Mouse (Mus musculus): ENCODE measurements at regions not wholly inside any gene's neighbourhood (a gene's known extent, or its start where the extent isn't known, plus 50 kb on each side); places are given as distances from the start of the nearest gene placed in this dataset.
A peak's percentile ranks its signal among the peaks of the same experiment; 100 is the strongest.

- no peaks in the 10 kb centered on the region for H3K9me3 ChIP-seq (replicated peaks; ENCODE audit: control insufficient read depth, insufficient read depth, low read length, poor library complexity, severe bottlenecking)
- peaks cover 2% of the 10 kb centered on the region for H3K4me1 ChIP-seq (ENCODE audit: control insufficient read depth, insufficient read depth, low read length)
- H3K36me3 ChIP-seq (ENCODE audit: control insufficient read depth, insufficient read depth, low read length, poor library complexity, severe bottlenecking), result no peaks in the 10 kb centered on the region
- H3K4me3 ChIP-seq (ENCODE audit: low read depth, low read length), result peak overlapping the region; percentile 43
- peak overlapping the region; percentile 33 for H3K9ac ChIP-seq (ENCODE audit: low read depth, poor library complexity, severe bottlenecking)
- TF ChIP-seq CTCF (IDR thresholded peaks at IDR 0.05; ENCODE audit: low read depth, low read length) (no peak), EP300 (IDR thresholded peaks at IDR 0.05; ENCODE audit: insufficient read depth, low read depth, low read length) (no peak), POLR2A (IDR thresholded peaks at IDR 0.05; ENCODE audit: insufficient read depth, low read length) (no peak)
- H3K27ac ChIP-seq (ENCODE audit: insufficient read depth, low read length), result no peak overlapping the region
- 0 out of 2 replicates have a peak, but pooled peaks cover 1% of the 10 kb centered on the region for H3K27me3 ChIP-seq (ENCODE audit: control insufficient read depth, insufficient read depth, low read length, poor library complexity, severe bottlenecking)
Observed at GRCm38 (mm10) chrX:11807253-11807882, 352.8 kb downstream of the Bcor start.

GRCm38 (mm10) chrX:11807883-11808262 is 352.3 kb downstream of the Bcor start:
- no peaks in the 10 kb centered on the region for H3K4me1 ChIP-seq (ENCODE audit: control insufficient read depth, insufficient read depth, low read length)
- no peaks in the 10 kb centered on the region for H3K36me3 ChIP-seq (ENCODE audit: control insufficient read depth, insufficient read depth, low read length, poor library complexity, severe bottlenecking)
- 0 out of 2 replicates have a peak, but pooled peaks cover 1% of the 10 kb centered on the region for H3K27me3 ChIP-seq (ENCODE audit: control insufficient read depth, insufficient read depth, low read length, poor library complexity, severe bottlenecking)
- no peak overlapping the region for H3K27ac ChIP-seq (ENCODE audit: insufficient read depth, low read length)
- peak overlapping the region; percentile 24 for H3K4me3 ChIP-seq (ENCODE audit: low read depth, low read length)
- no peaks in the 10 kb centered on the region for H3K9me3 ChIP-seq (replicated peaks; ENCODE audit: control insufficient read depth, insufficient read depth, low read length, poor library complexity, severe bottlenecking)
- H3K9ac ChIP-seq (ENCODE audit: low read depth, poor library complexity, severe bottlenecking), result peak overlapping the region; percentile 33
- TF ChIP-seq EP300 (IDR thresholded peaks at IDR 0.05; ENCODE audit: insufficient read depth, low read depth, low read length) (no peak), CTCF (IDR thresholded peaks at IDR 0.05; ENCODE audit: low read depth, low read length) (no peak), POLR2A (IDR thresholded peaks at IDR 0.05; ENCODE audit: insufficient read depth, low read length) (no peak)

GRCm38 (mm10) chrX:11808911-11809310 is 351.2 kb downstream of the Bcor start:
- Histone ChIP-seq H3K9me3 (replicated peaks; ENCODE audit: control insufficient read depth, insufficient read depth, low read length, poor library complexity, severe bottlenecking) (no peaks in the 10 kb centered on the region), H3K9ac (ENCODE audit: low read depth, poor library complexity, severe bottlenecking) (no peak overlapping the region), H3K36me3 (ENCODE audit: control insufficient read depth, insufficient read depth, low read length, poor library complexity, severe bottlenecking) (no peaks in the 10 kb centered on the region), H3K4me1 (ENCODE audit: control insufficient read depth, insufficient read depth, low read length) (no peaks in the 10 kb centered on the region), H3K27me3 (ENCODE audit: control insufficient read depth, insufficient read depth, low read length, poor library complexity, severe bottlenecking) (0 out of 2 replicates have a peak, but pooled peaks cover 1% of the 10 kb centered on the region), H3K4me3 (ENCODE audit: low read depth, low read length) (no peak overlapping the region), H3K27ac (ENCODE audit: insufficient read depth, low read length) (no peak overlapping the region)
- TF ChIP-seq EP300 (IDR thresholded peaks at IDR 0.05; ENCODE audit: insufficient read depth, low read depth, low read length) (no peak), CTCF (IDR thresholded peaks at IDR 0.05; ENCODE audit: low read depth, low read length) (no peak), POLR2A (IDR thresholded peaks at IDR 0.05; ENCODE audit: insufficient read depth, low read length) (no peak)

GRCm38 (mm10) chrX:11814861-11815260 is 345.3 kb downstream of the Bcor start:
- H3K27me3 ChIP-seq (ENCODE audit: control insufficient read depth, insufficient read depth, low read length, poor library complexity, severe bottlenecking), result no peaks in the 10 kb centered on the region
- no peak overlapping the region for H3K4me3 ChIP-seq (ENCODE audit: low read depth, low read length)
- H3K27ac ChIP-seq (ENCODE audit: insufficient read depth, low read length), result no peak overlapping the region

GRCm38 (mm10) chrX:11815864-11816263 is 344.3 kb downstream of the Bcor start:
- Histone ChIP-seq H3K4me1 (ENCODE audit: control insufficient read depth, insufficient read depth, low read length) (no peaks in the 10 kb centered on the region), H3K27ac (ENCODE audit: insufficient read depth, low read length) (no peak overlapping the region), H3K9ac (ENCODE audit: low read depth, poor library complexity, severe bottlenecking) (no peak overlapping the region), H3K4me3 (ENCODE audit: low read depth, low read length) (no peak overlapping the region), H3K27me3 (ENCODE audit: control insufficient read depth, insufficient read depth, low read length, poor library complexity, severe bottlenecking) (no peaks in the 10 kb centered on the region), H3K36me3 (ENCODE audit: control insufficient read depth, insufficient read depth, low read length, poor library complexity, severe bottlenecking) (no peaks in the 10 kb centered on the region), H3K9me3 (replicated peaks; ENCODE audit: control insufficient read depth, insufficient read depth, low read length, poor library complexity, severe bottlenecking) (no peaks in the 10 kb centered on the region)
- TF ChIP-seq POLR2A (IDR thresholded peaks at IDR 0.05; ENCODE audit: insufficient read depth, low read length) (no peak), CTCF (IDR thresholded peaks at IDR 0.05; ENCODE audit: low read depth, low read length) (no peak), EP300 (IDR thresholded peaks at IDR 0.05; ENCODE audit: insufficient read depth, low read depth, low read length) (no peak)

More at GRCm38 (mm10) chrX:11814861-11815260, 345.3 kb downstream of the Bcor start:
- no peaks in the 10 kb centered on the region for H3K9me3 ChIP-seq (replicated peaks; ENCODE audit: control insufficient read depth, insufficient read depth, low read length, poor library complexity, severe bottlenecking)
- TF ChIP-seq CTCF (IDR thresholded peaks at IDR 0.05; ENCODE audit: low read depth, low read length), result no peak
- TF ChIP-seq POLR2A (IDR thresholded peaks at IDR 0.05; ENCODE audit: insufficient read depth, low read length), result no peak
- TF ChIP-seq EP300 (IDR thresholded peaks at IDR 0.05; ENCODE audit: insufficient read depth, low read depth, low read length), result no peak
- no peak overlapping the region for H3K9ac ChIP-seq (ENCODE audit: low read depth, poor library complexity, severe bottlenecking)
- no peaks in the 10 kb centered on the region for H3K4me1 ChIP-seq (ENCODE audit: control insufficient read depth, insufficient read depth, low read length)
- no peaks in the 10 kb centered on the region for H3K36me3 ChIP-seq (ENCODE audit: control insufficient read depth, insufficient read depth, low read length, poor library complexity, severe bottlenecking)

GRCm38 (mm10) chrX:11818634-11819033 is 341.5 kb downstream of the Bcor start:
- no peak for TF ChIP-seq POLR2A (IDR thresholded peaks at IDR 0.05; ENCODE audit: insufficient read depth, low read length)
- no peak for TF ChIP-seq CTCF (IDR thresholded peaks at IDR 0.05; ENCODE audit: low read depth, low read length)
- no peak for TF ChIP-seq EP300 (IDR thresholded peaks at IDR 0.05; ENCODE audit: insufficient read depth, low read depth, low read length)
- Histone ChIP-seq H3K27me3 (ENCODE audit: control insufficient read depth, insufficient read depth, low read length, poor library complexity, severe bottlenecking) (no peaks in the 10 kb centered on the region), H3K9ac (ENCODE audit: low read depth, poor library complexity, severe bottlenecking) (no peak overlapping the region)

More at GRCm38 (mm10) chrX:11818634-11819033, 341.5 kb downstream of the Bcor start:
- Histone ChIP-seq H3K9me3 (replicated peaks; ENCODE audit: control insufficient read depth, insufficient read depth, low read length, poor library complexity, severe bottlenecking) (no peaks in the 10 kb centered on the region), H3K27ac (ENCODE audit: insufficient read depth, low read length) (no peak overlapping the region), H3K4me1 (ENCODE audit: control insufficient read depth, insufficient read depth, low read length) (no peaks in the 10 kb centered on the region), H3K4me3 (ENCODE audit: low read depth, low read length) (no peak overlapping the region), H3K36me3 (ENCODE audit: control insufficient read depth, insufficient read depth, low read length, poor library complexity, severe bottlenecking) (no peaks in the 10 kb centered on the region)
